Mouse (Mus musculus) thymus, adult 18-20 months (tissue): ENCODE measurements at regions not wholly inside any gene's neighbourhood (a gene's known extent, or its start where the extent isn't known, plus 50 kb on each side); places are given as distances from the start of the nearest gene placed in this dataset.

ENCODE experiments used
- DNase-seq, 2 experiments: peaks; one replicate each; pipeline ENCODE4 v3.0.0; 2022; ENCODE audit warnings: mixed read lengths in 2 of 2

GRCm38 (mm10) chr8:34623783-34624182, 512.2 kb upstream of the Gm10131 start:
- no peak for DNase-seq

- DNase-seq = no peak
These were observed 510.9 kb upstream of the Gm10131 start for GRCm38 (mm10) chr8:34622177-34623114.

DNA sequence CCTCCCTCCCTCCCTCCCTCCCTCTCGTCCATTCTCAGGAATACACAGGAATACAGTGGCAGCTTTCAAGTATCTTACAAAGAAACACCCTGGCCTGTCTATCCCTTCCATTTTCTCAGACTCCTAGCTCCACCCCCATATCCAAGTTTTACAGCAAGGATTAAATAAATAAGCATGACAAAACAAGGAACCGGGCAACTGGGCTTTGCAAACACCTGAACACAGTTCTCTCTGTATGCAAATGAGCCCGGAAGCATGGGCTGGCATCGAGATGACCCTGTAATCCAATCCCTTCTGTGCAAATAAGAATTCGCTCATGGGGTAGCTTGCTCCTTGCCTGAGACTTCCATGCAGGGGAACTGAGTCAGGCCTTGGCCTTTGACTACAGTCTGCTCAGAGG, 506.5 kb upstream of the Gm10131 start:
- no peak for DNase-seq

DNA sequence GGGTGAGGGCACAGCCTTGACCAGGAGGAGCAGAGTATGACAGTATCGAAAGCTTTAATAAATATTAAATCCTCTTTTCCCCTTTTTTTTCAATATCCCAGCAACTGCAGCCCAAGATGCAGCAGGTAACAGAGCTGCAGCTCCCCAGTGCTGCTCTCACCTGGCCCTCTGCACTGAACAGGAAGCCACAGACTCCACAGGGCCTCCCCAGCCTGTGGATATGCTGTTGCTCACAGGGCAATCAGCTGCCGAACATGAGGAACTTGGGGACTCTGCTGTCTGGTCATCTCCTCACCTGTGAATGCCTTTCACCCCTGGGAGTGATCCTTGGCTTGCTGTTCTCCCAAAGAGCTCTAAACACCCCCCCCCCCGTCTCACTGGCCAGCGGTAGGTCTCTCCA, 503.4 kb upstream of the Gm10131 start:
- DNase-seq = peak; percentile 45 to 64

GRCm38 (mm10) chr8:34614031-34614526, 502.5 kb upstream of the Gm10131 start:
- DNase-seq = no peak

- DNase-seq = peak; percentile 48 to 70
These were observed 501.6 kb upstream of the Gm10131 start for GRCm38 (mm10) chr8:34613138-34613537.

DNA sequence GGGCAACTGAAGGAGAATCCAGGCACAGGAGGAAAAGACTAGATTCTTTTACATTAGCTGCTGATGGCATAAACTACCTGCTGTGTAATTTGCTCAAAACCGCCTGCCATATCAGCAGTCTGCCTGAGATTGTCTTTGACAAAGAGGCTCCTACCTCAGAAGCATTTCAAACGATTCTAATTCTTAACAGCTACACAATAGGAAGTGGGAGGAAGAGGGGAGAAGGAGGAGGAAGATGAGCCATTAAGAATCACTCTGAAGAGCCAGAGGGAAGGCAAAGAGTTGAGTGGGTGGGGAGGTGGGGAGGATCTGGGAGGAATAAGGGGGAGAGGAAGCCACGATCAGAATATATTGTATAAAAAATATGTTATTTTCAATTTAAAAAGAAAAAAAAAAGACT, 500.9 kb upstream of the Gm10131 start:
- no peak for DNase-seq

DNA sequence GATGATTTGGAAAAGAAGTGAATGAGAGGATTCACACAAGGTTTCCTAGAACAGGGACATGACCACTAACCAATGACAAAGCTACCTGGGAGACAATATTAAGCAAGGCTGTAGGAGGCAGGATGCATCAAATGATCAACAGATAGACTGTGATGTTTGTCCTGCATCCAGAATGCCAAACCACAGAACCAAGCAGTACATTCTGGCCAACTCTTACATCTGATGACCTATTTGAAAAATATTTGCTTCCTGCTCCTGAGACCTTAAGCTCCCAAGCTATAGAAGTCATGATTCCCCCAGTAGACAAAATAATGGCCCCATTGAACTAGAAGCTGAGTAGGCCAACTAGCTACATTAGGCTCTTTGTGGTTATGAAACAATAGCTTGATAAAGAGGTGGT, 498.6 kb upstream of the Gm10131 start:
- DNase-seq = no peak

DNA sequence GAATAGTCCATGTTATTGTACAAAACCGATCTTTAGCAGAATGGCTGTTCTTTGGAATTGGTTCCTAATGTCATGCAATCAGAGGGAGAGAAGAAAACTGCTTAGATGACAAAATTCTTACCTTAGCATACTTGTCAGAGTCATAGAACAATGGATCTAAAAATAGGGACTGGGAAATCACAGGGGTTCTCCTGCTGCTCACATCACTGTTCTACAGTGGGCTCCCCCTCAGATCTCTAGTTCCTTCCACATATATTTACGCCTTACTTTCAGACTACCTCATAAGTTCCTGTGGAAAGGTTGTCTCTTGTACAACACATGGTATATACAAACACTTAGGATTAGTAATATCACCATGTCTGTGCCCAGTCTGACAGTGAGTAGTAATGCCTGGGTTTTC, 495.9 kb upstream of the Gm10131 start:
- DNase-seq = no peak

DNA sequence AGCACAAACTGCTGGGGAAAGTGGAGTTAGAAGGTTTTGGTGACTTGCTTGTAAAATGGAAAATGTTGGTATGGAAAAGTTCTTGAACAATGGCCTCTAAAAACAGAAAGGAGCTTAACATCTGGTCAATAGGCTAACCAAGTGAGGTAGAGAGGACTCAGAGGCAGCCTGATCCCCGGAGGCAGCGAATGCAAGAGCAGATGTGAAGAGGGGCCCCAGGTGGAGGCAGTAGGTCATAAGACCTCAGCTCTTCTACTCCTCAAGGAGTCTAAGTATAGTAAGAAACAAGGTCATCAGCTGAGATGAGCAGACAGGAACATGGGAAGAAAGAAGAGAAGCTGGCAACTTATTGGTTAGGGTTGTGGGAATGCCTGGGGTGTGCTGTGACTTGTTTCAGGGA, 493.5 kb upstream of the Gm10131 start:
- peak; percentile 40 to 66 for DNase-seq

GRCm38 (mm10) chr8:34604581-34604980, 493.0 kb upstream of the Gm10131 start:
- DNase-seq = peak in 1 of 2 experiments; percentile 67

DNA sequence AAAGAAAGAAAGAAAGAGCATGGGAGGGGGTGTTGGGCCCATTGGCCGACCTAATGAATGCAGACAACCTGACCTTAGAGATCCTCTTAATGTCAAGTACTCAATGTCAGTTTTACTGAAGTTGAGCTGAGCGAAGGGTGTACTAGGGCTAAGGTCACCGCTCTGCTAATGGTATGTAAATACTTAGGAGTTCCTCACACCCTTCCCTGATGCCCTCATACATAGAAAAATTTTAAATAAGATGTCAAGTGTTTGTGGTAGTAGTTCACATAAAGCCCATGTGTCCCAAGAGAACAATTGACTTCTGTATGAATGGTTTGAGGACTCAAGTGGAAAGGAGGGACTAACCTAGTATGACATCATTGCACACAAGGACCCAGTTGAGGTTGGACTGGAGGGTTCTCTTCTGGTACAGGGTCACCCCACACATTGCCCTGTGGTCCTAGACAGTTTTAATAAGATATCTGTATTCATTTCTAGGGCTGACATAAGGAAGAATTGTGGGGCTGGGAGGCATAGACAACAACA, 490.0 kb upstream of the Gm10131 start:
- DNase-seq = no peak

GRCm38 (mm10) chr8:34600880-34601279, 489.3 kb upstream of the Gm10131 start:
- no peak for DNase-seq

DNA sequence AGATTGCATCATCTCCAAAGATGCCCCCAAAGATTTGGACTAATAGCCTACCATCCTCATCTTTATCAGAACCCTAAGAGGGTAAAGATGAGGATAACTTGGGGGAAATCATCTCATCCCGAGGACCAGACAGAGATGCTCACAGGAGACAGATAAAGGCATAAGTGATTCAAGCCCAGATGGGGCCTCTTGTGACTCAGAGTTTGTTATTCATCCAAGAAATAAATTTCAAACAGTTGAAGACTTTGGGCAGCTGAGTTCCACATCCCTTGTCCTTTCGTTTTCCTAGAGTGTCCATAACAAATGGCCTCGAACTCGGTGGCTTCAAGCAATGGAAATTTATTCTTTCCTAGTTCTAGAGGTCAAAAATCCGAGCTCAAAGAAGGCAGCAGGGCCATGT, 485.1 kb upstream of the Gm10131 start:
- no peak for DNase-seq

- no peak for DNase-seq
These were observed 479.6 kb upstream of the Gm10131 start for GRCm38 (mm10) chr8:34590976-34591749.

- DNase-seq = no peak
These were observed 466.5 kb upstream of the Gm10131 start for GRCm38 (mm10) chr8:34578043-34578442.

- DNase-seq = no peak
These were observed 462.5 kb upstream of the Gm10131 start for GRCm38 (mm10) chr8:34574009-34574408.

DNA sequence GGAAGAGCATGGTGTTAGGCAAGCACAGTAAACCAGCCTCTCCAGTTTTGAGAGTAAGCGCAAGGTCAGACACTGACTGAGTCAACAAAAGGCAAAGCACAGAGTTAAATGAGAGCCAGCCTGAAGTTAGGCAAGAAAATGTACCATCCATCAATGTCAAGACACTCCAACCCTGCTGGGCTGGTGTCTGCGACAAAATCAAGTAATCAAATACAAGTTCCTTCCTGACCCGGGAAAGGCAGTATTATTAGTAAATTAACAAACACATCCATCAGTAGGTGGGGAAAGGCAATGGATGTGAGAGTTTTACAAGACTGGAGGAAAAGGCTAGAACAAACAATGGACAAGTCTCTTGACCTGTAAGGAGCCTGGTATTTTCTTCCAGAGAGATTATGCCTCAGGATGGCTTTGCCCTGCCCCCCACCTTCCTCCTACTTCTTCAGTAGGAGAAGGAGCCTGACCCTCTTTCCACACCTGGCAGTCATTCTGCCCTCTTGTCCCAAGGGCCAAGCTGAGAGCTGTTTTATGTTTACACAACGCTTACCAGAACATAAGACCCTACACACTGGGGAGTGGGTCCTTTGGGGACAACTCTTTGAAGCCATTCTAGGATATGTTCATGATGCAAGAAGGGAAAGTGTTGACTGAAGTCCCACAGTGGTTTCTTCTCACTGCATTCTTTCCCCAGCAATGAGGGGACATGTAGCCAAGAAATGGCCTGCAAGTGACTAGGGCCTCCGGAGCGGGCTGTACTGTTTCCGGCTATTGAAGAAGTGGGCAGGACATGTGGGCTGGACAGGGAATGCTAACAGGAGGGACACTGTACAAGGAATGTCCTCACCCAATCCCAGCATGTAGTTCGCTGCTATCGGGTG, 461.7 kb upstream of the Gm10131 start:
- DNase-seq = no peak

GRCm38 (mm10) chr8:34571736-34572135, 460.2 kb upstream of the Gm10131 start:
- DNase-seq = no peak

DNA sequence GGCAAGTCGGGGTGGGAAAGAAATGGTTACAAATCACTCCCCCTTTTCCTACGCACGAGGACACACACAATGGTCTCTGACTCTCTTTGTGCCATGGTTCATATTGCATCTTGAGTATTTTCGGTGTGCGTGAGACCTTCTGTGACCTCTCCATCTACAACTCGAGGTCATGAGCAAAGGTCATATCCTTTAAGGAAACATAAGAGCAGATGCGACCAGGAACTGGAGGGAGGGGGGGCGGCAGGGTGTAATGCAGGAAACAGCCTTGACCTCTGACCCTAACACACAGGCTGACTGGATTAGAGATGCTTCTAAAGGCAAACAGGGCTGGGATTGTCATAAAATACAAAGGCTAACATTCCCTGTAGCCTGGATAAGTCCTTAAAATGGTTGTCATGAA, 450.7 kb upstream of the Gm10131 start:
- no peak for DNase-seq

DNA sequence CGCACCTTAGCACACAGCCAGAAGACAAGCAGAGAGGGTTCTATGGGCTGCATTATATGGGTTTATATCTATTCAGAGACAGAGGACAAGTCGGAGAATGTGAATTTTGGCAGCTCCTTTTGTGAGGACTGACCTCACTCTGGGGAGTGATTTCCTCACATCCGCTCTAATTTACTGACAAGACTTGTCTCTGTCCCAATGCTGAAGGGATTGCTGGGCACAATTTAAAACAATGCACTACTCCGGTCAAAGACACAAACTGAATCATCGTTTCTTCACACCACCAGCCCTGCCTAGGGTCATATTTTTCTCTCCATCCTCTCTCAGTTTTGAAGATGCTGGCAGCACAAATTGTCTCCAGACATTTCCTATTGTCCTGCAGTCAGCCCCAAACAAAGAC, 438.2 kb upstream of the Gm10131 start:
- DNase-seq = no peak

DNA sequence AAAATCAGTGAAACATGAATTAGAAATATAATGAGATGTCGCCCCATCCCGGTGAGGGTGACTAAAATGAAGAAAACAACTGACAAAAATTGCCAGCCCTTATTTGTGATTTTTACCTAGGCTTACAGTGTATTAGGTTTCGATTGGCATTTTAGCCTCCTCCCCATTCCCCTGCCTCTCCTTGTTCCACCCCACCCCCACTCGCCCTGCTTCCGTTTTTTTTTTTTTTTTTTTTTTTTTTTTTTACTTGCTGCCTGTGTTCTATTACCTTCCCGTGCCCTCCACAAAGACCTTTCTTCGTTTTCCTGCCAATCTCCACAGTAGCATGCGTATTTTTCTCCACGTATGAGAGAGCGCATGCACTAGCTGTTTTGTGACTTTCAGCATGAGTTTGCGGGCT, 435.3 kb upstream of the Gm10131 start:
- no peak for DNase-seq
